Mouse (Mus musculus) kidney, embryonic 16.5 days (tissue): ENCODE data around the gene Sulf2. TPM values are rescaled to one million over a fixed set of nuclear protein-coding genes. Genes with fewer than 3 reads are reported as not detected.
A peak's percentile ranks its signal among the peaks of the same experiment; 100 is the strongest.

Experiments used
- ATAC-seq: fragments of 200-750 bp; cut with Nextera tagmentation; 2 replicates; pipeline ENCODE4 v1.8.0; 2017; ENCODE audit warnings: moderate TSS enrichment; ENCODE audit not compliant: low FRiP score, low TSS enrichment
- H3K27ac ChIP-seq: fragments of 300-500 bp; sonication (generic); 2 replicates; pipeline ENCODE4 v1.5.1; 2014; ENCODE audit warnings: low read length
- H3K27me3 ChIP-seq: fragments of 300-500 bp; sonication (generic); 2 replicates; pipeline ENCODE4 v1.6.1; 2014; ENCODE audit warnings: low read length, control low read depth, mixed read lengths; ENCODE audit not compliant: insufficient read depth
- H3K36me3 ChIP-seq: fragments of 300-500 bp; sonication (generic); 2 replicates; pipeline ENCODE4 v1.6.1; 2014; ENCODE audit warnings: low read length, control low read depth, mixed read lengths; ENCODE audit not compliant: insufficient read depth
- H3K4me1 ChIP-seq: fragments of 300-500 bp; sonication (generic); 2 replicates; pipeline ENCODE4 v1.6.1; 2014; ENCODE audit warnings: low read length, control low read depth, mixed read lengths; ENCODE audit not compliant: insufficient read depth
- H3K4me2 ChIP-seq: fragments of 300-500 bp; sonication (generic); replicated peaks from 2 replicates; pipeline ENCODE4 v1.6.1; 2014; ENCODE audit warnings: low read depth, low read length
- H3K4me3 ChIP-seq: fragments of 300-500 bp; sonication (generic); 2 replicates; pipeline ENCODE4 v1.5.1; 2014; ENCODE audit warnings: mild to moderate bottlenecking, low read length
- H3K9ac ChIP-seq: fragments of 300-500 bp; sonication (generic); replicated peaks from 2 replicates; pipeline ENCODE4 v1.6.1; 2014; ENCODE audit warnings: low read length
- H3K9me3 ChIP-seq: fragments of 300-500 bp; sonication (generic); 2 replicates; pipeline ENCODE4 v1.6.1; 2016; ENCODE audit warnings: low read length, control low read depth
- WGBS: fragments of 180-500 bp; shearing (Covaris S2); extraction: QIAGEN DNeasy Blood & Tissue Kit; methylation state at CpG from one replicate; pipeline ENCODE4 v1.1.7; 2014; 5-methylcytosine and 5-hydroxymethylcytosine counted together
- polyA plus RNA-seq: library from polyadenylated mRNA; unstranded; fragments of >200 nt; fragmentation: Nextera tagmentation; extraction: Ambion mirVana; gene quantifications from 2 replicates; pipeline ENCODE4 v1.2.1, GENCODE M21; 2015

Sulf2 gene
- polyA plus RNA-seq, 1 experiment from 2014 or later: 52.7 TPM

DNA sequence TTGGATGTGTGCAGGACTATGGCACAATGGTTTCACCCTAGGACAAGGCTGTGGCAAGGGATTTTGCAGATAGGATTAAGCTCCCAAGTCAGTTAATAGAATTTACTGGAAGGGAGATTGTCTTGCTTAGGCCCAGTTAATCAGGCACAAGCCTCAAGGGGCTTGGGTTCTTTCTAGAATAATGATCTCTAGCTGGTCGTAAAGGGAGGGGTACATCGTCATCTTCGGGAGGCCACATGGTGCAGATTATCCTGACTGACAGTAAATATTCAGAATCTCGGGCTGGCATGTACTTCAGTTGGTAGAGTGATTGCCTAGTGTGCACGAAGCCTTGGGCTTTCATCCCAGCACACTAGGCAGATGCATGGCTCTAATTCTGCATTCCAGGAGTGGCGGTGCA lies 8.5 kb upstream of the Sulf2 start:
- H3K9ac ChIP-seq: no peak overlapping the region
- no peak for ATAC-seq
- no peak overlapping the region for H3K4me3 ChIP-seq
- no peaks in the 10 kb centered on the region for H3K27me3 ChIP-seq
- H3K9me3 ChIP-seq: no peaks in the 10 kb centered on the region
- H3K4me1 ChIP-seq: peaks cover 11% of the 10 kb centered on the region; the same call in 1 of the 2 replicates
- no peaks in the 10 kb centered on the region for H3K36me3 ChIP-seq
- H3K27ac ChIP-seq: no peak overlapping the region
- 86% methylated on average over 6 of the region's 6 CpGs for WGBS
- H3K4me2 ChIP-seq: no peak overlapping the region

DNA sequence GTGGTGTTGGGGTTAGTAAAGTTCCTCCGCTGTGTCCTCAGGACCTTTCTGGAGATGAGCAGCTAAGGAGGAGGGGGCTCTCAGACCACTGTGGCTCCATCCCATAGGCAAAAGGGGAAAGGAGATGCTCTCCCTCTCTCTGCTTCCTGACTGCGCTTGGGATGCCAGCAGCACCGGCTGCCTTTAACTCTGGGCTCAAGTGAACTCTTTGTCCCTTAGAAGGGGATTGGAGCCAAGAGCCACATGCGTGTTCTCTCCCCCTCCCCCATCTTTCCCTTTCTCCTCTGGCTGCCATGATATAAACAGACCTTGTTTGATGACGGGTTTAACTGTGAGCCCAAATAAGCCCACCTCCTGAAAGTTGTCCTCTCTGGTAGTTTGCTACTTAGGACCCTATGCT lies 7.8 kb upstream of the Sulf2 start:
- no peak overlapping the region for H3K4me3 ChIP-seq
- H3K27me3 ChIP-seq: no peaks in the 10 kb centered on the region
- H3K36me3 ChIP-seq: no peaks in the 10 kb centered on the region
- H3K4me2 ChIP-seq: no peak overlapping the region
- H3K4me1 ChIP-seq: peaks cover 7% of the 10 kb centered on the region; the same call in 1 of the 2 replicates
- H3K9ac ChIP-seq: no peak overlapping the region
- WGBS: 73% methylated on average over 5 of the region's 5 CpGs
- H3K9me3 ChIP-seq: no peaks in the 10 kb centered on the region
- ATAC-seq: no peak
- no peak overlapping the region for H3K27ac ChIP-seq

DNA sequence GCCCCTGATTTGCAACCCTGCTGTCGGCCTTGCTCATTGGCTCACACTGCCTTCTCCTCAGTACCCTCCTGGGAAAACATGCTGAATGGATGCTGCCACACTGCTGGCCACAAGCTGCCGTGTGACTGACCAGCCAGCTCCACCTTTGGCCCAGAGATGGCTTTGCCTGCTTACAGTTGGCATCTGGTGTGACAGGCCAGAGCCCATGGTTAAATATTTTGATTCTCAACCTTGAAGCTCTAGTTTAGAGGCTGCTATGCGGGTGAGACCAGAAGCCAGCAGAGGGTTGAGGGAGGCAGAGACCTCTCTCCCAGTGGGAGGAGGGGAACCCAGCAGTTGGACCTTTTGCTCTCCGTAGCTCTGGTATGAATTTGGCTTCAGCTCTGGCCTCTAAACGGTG lies 6.7 kb upstream of the Sulf2 start:
- 53% methylated on average over 5 of the region's 5 CpGs for WGBS

GRCm38 (mm10) chr2:166159276-166159675 lies 3.8 kb upstream of the Sulf2 start:
- Histone ChIP-seq H3K4me2 (no peak overlapping the region), H3K4me1 (peaks cover 18% of the 10 kb centered on the region), H3K4me3 (no peak overlapping the region), H3K9me3 (no peaks in the 10 kb centered on the region), H3K36me3 (no peaks in the 10 kb centered on the region), H3K9ac (no peak overlapping the region), H3K27ac (no peak overlapping the region), H3K27me3 (no peaks in the 10 kb centered on the region)
- ATAC-seq: no peak
- WGBS: 82% methylated on average over 7 of the region's 7 CpGs

More for the DNA sequence above, 6.7 kb upstream of the Sulf2 start:
- no peak overlapping the region for H3K9ac ChIP-seq
- H3K36me3 ChIP-seq: no peaks in the 10 kb centered on the region
- no peak overlapping the region for H3K4me3 ChIP-seq
- no peak for ATAC-seq
- no peak overlapping the region for H3K4me2 ChIP-seq
- peaks cover 10% of the 10 kb centered on the region for H3K4me1 ChIP-seq
- H3K27ac ChIP-seq: no peak overlapping the region
- H3K27me3 ChIP-seq: no peaks in the 10 kb centered on the region
- no peaks in the 10 kb centered on the region for H3K9me3 ChIP-seq

DNA sequence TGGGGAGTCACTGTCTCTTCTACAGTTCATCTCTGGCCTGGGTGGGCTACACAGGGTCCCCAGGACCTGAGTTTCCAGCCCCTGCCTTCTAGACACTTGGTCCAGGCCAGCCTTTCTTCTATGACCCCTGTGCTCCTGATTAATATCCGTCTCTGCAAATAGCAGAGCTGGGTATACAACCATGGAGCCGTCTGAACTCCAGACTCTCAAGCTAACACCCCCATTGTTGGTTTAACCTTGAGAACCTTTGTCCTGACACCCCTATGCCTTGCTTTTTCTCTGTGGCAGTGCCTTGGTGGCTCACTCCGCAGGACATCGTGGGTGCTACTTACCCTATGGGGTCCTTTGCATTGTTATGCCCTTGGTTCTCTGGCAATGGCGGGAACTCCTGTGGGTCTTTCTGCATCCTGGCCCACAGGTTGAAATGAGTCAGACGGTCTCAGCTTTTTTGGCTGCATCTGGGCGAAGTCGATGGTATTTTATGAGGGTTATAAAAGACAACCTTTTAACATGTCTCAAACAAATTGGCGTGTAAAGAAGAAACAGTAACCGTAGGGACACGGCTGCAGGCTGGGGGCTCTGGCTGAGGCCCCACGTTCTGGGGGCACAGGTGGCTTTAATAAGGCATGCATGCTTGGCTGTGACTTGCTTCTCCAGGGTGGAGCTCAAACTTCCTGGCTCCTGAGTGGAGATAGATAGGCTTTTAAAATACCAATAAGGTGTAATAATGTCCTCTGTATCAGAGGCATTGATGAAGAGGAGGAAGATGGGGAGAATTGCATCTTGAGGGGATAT lies 2.5 kb upstream of the Sulf2 start:
- no peak overlapping the region for H3K4me2 ChIP-seq
- H3K4me3 ChIP-seq: no peak overlapping the region
- no peak overlapping the region for H3K9ac ChIP-seq
- peaks cover 29% of the 10 kb centered on the region for H3K4me1 ChIP-seq
- no peak for ATAC-seq
- WGBS: 37% methylated on average over 12 of the region's 12 CpGs
- no peak overlapping the region for H3K27ac ChIP-seq
- H3K36me3 ChIP-seq: no peaks in the 10 kb centered on the region
- H3K27me3 ChIP-seq: no peaks in the 10 kb centered on the region
- no peaks in the 10 kb centered on the region for H3K9me3 ChIP-seq

DNA sequence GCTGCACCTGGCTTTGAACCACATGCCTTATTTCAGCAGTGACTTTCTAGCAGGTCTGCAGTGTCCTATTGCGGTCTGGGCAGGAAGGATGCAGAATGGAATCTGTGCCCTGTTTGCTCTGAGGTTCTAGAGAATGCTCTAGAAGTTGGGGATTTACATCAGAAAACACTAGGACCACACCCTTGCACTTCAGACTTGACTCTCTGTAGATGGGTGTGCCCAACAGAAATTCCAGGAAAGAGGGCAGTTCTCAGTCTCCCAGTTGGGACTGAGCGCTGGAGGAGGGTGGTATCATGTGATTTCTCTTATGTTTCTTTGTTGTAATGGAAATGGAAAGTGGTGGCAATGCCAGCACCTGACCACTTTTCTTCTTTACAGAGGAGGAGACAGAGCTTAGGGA lies 1.7 kb upstream of the Sulf2 start:
- H3K27ac ChIP-seq: no peak overlapping the region
- H3K4me2 ChIP-seq: no peak overlapping the region
- H3K9me3 ChIP-seq: no peaks in the 10 kb centered on the region
- H3K9ac ChIP-seq: no peak overlapping the region
- ATAC-seq: no peak
- WGBS: 93% methylated on average over 2 of the region's 2 CpGs
- H3K4me3 ChIP-seq: no peak overlapping the region
- H3K27me3 ChIP-seq: no peaks in the 10 kb centered on the region
- peaks cover 31% of the 10 kb centered on the region for H3K4me1 ChIP-seq
- no peaks in the 10 kb centered on the region for H3K36me3 ChIP-seq

- ATAC-seq: 0 out of 2 replicates have a peak, but pooled peaks have one; percentile 14
- Histone ChIP-seq H3K36me3 (no peaks in the 10 kb centered on the region), H3K9me3 (no peaks in the 10 kb centered on the region), H3K9ac (0 out of 2 replicates have a peak overlapping the region, but pooled peaks have one; percentile 38), H3K4me3 (peak overlapping the region; percentile 70), H3K4me1 (peaks cover 41% of the 10 kb centered on the region), H3K27me3 (no peaks in the 10 kb centered on the region), H3K4me2 (peak overlapping the region; percentile 96), H3K27ac (peak overlapping the region; percentile 14; the same call in 1 of the 2 replicates)
- 5% methylated on average over 11 of the region's 12 CpGs for WGBS
Measured at GRCm38 (mm10) chr2:166156122-166156521, 659 bp upstream of the Sulf2 start.

DNA sequence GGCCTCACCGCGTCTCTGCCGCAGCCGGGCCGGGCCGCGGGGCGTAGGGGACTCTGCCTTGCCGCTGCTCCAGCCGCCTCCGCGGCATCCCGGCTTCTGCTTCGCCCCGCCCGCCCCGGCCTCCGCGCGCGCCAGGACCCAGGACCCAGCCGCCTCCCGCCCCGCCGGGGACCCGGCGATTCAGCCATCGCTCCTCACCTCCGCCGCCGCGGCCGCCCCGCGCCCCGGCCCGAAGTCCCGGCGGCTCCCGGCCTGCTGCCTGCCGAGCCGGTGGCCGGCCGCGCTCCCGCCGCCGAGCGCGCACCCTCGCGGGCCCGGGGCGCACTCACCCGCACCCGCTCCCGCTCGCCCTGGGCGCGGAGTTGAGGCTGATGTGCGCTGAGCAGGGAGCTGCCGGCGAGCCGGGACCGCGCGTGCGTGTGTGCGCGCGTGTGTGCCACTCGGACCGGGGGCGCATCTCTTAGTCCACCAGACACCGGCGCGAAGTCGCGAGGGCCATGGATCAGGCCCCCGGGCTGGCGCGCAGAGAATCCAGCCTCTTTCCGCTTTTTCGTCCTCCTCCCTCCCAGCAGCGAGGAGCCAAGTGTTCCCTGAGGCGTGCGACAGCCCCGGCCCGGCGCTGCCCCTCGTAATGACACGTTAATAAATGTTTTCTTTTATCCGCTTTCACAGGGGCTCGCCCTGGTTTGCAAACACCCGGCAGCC lies 562 bp downstream of the Sulf2 start:
- peak overlapping the region; percentile 96 for H3K4me2 ChIP-seq
- H3K4me1 ChIP-seq: peaks cover 45% of the 10 kb centered on the region
- H3K4me3 ChIP-seq: peak overlapping the region; percentile 70
- H3K27ac ChIP-seq: peak overlapping the region; percentile 81
- H3K36me3 ChIP-seq: no peaks in the 10 kb centered on the region
- peak; percentile 43 for ATAC-seq
- peak overlapping the region; percentile 86 for H3K9ac ChIP-seq
- H3K9me3 ChIP-seq: no peaks in the 10 kb centered on the region
- WGBS: under 1% methylated on average over 81 of the region's 95 CpGs
- H3K27me3 ChIP-seq: no peaks in the 10 kb centered on the region

DNA sequence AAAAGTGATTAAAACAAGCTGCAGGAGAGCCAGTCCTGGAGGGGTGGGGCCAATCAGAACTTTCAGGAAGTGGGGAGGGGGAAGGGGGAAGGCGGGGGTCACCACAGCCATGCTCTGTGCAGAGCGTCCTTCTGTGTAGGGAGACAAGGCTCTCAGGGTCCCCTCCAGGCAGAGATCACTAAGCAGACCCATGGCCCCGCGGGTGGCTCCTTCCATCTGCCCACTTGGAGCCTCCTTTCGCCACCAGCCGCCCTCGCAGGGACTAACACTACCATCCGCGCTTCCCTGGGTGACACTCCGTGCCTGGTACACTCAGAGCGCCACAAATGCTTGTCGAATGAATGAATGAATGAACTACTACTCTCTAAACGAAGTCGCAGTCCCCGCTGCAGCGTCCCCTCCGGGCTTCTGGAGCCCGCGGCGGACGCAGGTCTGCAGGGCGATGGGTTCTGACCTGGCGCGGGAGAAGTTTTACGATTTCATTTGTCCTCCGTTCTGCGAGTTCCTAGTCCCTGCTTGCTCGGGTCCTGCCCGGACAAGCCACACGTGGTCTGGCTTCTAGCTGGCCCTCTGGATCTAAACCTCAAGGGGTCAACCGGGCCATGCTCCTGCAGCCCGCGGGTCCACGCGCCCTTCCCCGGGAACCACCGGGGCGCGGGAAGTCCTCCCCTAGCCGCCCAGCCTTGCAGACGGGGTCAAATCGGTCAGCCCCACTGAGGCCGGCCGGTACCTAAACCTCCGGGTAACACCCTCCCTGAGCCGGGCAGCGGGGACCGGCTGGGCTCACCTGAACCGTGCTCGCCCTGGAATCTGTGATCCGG lies 1.4 kb downstream of the Sulf2 start:
- Histone ChIP-seq H3K4me3 (peak overlapping the region; percentile 70), H3K9ac (peak overlapping the region; percentile 86), H3K9me3 (no peaks in the 10 kb centered on the region), H3K36me3 (no peaks in the 10 kb centered on the region), H3K4me2 (peak overlapping the region; percentile 96), H3K4me1 (peaks cover 50% of the 10 kb centered on the region), H3K27ac (peak overlapping the region; percentile 81), H3K27me3 (no peaks in the 10 kb centered on the region)
- ATAC-seq: 0 out of 2 replicates have a peak, but pooled peaks have one; percentile 1
- WGBS: under 1% methylated on average over 51 of the region's 51 CpGs
